Mouse (Mus musculus) urinary bladder, adult 18-20 months (tissue): ENCODE data around the gene Leap2.
"Not testable (repeated sequence)": the region's sequence is repeated elsewhere in the genome, so short reads cannot be mapped to it uniquely, and the experiment has no call there.

Experiments used
- DNase-seq, 2 experiments: peaks; one replicate each; pipeline ENCODE4 v3.0.0; 2022; ENCODE audit warnings: low spot score in 2 of 2, mixed read lengths in 2 of 2

The Leap2 gene

DNA sequence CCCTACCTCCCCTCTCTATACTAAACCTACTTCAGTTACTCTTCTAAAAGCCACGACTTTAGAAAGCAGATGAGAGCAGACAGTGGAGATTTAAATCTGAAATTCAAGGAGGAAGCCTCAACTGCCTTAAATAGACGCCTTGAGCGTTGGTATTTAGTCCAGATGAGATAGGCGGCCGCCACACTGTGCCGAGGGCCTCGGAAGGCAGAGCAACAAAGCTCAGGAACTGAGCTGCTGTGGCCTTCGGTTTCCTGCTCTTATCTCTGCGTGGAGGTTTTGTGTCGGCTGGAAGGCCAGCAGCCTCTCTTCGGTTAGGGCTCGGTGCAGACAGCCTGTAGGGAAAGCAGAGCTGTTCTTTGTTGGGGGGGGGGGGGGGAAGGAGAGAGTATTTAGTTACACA, 19.0 kb upstream of the Leap2 start:
- no peak for DNase-seq

DNA sequence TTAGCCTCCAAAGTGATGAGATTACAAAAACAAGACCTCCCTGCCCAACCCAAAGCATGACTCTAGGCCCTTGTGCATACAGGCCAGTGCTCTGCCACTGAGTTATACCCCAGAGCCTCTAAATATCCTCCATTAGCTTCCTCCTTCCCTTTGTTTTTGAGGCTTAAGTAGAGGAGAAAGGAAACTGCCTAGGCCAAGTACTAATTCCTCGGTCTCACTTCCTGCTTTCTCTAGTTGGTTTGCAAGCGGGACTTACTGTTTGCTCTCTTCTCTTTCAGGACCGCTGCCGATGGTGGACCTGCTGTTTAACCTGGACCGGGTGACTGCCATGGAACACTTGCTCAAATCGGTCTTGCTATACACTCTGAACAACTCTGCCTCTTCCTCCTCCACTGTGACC, 13.4 kb upstream of the Leap2 start:
- no peak for DNase-seq

DNA sequence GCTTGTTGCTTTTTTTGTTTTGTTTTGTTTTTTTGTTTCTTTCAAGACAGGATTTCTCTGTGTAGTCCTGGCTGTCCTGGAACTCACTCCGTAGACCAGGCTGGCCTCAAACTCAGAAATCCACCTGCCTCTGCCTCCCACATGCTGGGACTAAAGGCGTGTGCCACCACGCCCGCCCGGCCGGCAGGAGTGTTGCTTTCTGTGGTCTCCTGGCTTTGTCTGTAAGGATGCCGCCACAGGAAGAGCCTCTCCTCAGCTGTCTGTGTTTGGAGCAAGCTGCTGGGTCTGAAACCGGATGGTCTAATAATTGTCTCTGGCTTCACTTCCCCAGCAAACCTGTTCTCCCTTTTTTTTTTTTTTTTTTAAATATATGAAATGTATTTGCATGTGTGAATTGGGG, 12.5 kb upstream of the Leap2 start:
- DNase-seq: no peak

DNA sequence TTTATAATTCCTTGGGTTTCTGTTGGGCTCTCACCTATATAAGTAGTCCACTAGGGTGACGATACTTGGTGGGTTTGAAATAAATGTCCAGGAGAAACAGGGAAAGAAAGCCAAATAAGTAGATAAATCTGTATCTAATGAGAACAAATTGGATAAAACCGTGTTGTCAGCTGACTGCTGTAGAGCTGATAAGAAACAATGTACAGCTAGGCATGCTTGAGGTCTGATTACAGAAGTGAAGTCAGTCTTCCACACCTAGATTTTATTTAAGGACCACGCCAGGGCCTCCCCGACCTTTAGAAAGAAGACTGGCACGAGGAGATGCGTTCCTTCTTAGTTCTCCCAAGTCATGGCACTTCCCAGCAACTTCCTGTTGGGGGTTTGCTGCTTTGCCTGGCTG, 10.1 kb upstream of the Leap2 start:
- DNase-seq: no peak

GRCm38 (mm10) chr11:53431347-53432056, 8.5 kb upstream of the Leap2 start:
- no peak for DNase-seq

GRCm38 (mm10) chr11:53430670-53431346, 7.8 kb upstream of the Leap2 start, which contains the start of the genes Uqcrq and Gdf9:
Gene Uqcrq (minus strand): TSS chr11:53430831.
Gene Gdf9 (plus strand): TSS chr11:53431023.
- peak; percentile 98 for DNase-seq

- no peak for DNase-seq
These were observed 7.3 kb upstream of the Leap2 start for GRCm38 (mm10) chr11:53430300-53430669.

DNA sequence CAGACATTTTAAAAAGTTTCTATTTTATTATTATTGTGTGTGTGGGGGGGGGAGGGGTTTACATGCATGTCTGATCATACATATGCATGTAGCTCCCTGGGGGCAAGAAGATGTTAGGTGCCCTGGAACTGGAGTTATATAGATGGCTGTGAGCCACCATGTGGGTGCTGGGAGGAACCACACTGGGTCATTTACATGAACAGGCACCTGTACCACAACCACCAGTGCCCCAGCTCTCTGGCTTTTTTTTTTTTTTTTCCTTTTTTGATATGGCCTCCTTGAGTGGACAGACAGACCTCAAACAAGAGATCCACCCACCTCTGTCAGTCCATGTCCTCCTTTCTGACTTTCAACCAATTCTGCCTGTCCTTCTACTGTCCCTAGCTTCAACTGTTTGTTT, 6.2 kb upstream of the Leap2 start:
- DNase-seq: no peak

DNA sequence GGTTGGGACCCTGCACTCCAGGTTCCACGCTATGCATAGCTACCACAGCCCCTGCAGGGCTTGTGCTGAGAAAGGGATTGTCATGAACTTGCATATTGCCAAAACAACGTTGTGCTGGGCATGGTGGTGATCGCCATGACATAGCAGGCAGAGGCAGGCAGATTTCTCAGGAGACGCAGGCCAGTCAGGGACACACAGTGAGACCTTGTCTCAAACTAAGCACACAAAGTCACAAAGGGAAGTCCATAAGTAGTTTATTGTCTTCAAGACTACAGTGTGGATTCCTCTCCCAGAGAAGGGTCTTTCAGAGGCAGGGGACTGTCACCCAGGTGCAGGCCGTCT, 5.7 kb upstream of the Leap2 start:
- DNase-seq: no peak

DNA sequence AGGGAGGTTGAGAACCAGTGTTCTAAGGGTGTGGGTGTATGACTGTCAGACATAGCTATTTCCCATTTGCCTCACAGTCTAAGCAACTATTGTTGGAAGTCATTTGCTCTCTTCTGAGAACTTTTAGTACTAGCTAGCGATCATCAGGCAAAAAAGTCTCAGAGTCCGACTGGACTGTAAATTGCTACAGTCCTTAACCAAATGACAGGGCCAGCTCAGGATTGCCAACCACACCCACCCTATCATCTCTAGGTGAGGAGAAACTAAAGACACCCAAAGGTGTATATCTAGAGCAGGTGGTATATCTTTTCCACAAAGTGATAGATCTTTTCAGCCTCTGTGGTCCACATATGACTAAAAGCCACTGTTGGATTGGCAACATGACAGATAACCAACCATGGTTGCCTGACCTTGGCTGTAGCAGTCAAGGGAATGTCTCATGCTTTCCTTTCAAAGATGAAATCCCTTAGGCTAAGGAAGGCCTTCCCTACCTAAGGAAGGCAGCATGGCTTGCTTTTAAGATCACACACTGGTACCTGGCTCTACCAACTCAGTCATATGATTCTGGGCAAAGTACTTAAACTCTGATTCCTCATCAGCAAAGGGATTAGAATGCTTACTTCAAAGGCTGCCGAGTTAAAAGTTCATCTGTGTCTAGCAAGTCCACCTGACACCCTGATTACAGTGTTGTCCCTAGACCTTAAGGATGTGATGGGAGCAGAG, 5.2 kb upstream of the Leap2 start:
- no peak for DNase-seq

- not testable (repeated sequence) for DNase-seq
These were observed 3.9 kb upstream of the Leap2 start for GRCm38 (mm10) chr11:53426914-53427313.

- DNase-seq: no peak
These were observed 2.8 kb upstream of the Leap2 start for GRCm38 (mm10) chr11:53425711-53426255.

GRCm38 (mm10) chr11:53425251-53425650, 2.3 kb upstream of the Leap2 start:
- DNase-seq: no peak

DNA sequence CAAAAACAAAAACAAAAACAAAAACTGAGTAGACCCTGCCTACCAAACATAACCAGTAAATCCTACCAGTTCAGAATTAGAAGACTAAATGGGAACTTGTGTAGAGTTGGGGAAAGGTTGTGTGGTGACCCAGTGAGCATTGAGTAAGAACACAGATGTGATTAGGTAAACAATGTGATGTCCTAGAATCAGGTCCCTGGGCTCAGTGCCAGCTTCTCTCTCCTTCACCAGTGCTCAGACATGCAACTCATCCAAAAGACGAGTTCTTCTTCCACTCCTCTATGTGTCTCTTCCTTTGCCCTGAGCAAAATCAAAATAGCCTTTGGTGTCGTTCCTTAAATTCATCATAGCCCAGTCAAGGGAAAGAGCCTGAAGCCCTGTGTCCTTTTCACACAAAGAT, 1.9 kb upstream of the Leap2 start:
- no peak for DNase-seq

- no peak for DNase-seq
These were observed 4.9 kb downstream of the Leap2 start for GRCm38 (mm10) chr11:53418048-53418447.

DNA sequence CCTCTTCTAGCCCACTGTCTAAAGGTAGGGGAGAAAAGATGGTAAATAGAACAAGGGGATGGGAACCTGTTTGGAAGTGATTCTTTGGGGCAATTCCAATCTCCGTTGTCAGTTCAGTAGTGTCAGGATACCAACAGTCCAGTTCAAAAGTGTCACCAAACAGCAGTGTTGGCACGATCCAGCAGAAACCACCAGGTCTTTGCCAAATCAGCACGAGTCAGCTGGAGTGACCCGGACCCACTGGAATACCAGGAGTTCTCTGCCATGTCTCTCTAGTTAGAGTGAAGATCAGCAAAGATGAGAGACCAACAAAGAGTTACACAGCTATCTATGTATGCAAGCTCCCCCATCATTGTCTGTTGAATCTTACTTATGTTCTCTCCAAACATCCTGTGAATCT, 9.1 kb downstream of the Leap2 start:
- no peak for DNase-seq

GRCm38 (mm10) chr11:53411738-53412137, 11.2 kb downstream of the Leap2 start:
- DNase-seq: no peak

DNA sequence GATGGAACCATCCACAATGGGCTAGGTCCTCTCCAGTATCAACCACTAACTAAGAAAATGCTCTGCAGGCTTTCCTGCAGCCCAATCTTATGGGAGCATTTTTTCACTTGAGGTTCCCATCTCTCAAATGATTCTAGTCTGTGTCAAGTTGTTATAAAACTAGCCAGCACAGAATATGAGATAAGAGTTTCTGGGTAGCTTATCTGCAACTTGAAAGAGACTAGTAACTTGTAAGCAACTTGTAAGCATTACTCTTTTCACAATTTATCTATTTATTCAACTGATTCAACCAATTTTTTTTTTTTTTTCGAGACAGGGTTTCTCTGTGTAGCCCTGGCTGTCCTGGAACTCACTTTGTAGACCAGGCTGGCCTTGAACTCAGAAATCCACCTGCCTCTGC, 19.3 kb downstream of the Leap2 start:
- DNase-seq: no peak

DNA sequence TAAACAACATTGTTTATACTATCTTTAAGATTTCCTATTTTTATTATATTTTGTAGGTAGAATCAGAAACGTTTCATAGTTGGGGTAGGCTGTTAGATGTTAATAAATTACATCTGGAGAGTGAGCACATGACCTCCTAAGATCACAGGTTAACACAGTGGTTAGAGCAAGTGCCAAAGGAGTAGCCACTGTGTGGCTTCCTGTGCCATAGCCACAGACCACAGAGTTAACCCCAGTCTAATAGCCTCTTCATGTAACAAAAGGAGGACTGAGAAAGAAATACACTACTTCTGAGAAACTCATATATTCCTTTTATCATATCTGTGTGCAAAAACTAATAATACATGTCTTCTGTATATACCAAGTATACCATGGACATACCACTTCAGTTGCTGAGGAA, 29.1 kb downstream of the Leap2 start:
- no peak for DNase-seq

GRCm38 (mm10) chr11:53383758-53384428, 39.1 kb downstream of the Leap2 start:
- no peak for DNase-seq

DNA sequence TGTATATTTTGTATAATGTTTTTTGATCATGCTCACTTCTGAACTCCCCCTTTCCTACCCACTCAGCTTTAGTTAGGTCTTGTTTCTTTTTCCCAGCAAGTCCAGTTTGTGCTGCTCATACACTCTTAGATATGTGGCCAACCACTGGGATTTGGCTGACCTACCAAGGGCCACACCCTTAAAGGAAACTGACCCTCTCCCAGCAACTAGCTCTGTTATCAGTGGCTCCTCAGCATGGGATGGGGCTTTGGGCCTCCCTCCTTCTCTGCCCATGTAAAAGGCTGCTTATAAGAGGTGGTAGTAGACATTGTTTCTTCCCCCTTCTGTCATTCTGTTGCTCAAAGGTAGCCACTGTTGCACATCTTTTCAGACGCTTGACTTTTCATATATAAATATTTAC, 44.1 kb downstream of the Leap2 start:
- no peak for DNase-seq
